Mouse (Mus musculus): ENCODE results near the gene Frmd8. TPM values are rescaled to one million over a fixed set of nuclear protein-coding genes. Genes with fewer than 3 reads are reported as not detected.
A peak's percentile ranks its signal among the peaks of the same experiment; 100 is the strongest.

Frmd8 gene
- polyA plus RNA-seq, 1 experiment from 2014 or later = 9.0 TPM

DNA sequence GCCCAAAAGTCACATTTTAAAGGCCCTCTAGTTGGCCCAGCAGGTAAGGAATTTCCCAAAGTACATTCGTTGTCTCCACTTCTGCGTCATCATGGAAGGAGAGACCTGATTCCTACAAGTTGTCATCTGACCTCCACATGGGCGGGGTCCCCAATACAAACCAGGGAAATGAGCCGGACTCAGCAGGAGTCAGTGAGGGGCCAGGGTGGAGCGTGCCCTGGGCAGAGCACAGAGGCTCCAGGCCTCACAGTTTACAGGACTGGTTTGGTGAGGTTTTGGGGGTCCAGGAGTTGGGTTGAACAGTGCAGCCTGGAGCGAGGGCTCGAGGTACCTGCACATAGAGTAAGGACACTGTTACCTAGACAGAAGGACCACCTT lies 65.4 kb downstream of the Frmd8 start:
- DNase-seq (no peak), ATAC-seq (no peak)
- Histone ChIP-seq H3K4me1 (ENCODE audit: insufficient read depth) (peaks cover 61% of the 10 kb centered on the region), H3K27me3 (ENCODE audit: insufficient read depth, low read length) (no peaks in the 10 kb centered on the region), H3K4me2 (ENCODE audit: low read depth, low read length) (no peak overlapping the region), H3K4me3 (ENCODE audit: low read depth, low read length) (no peak overlapping the region), H3K9ac (replicated peaks) (no peak overlapping the region; the same call in 1 of the 2 replicates), H3K9me3 (ENCODE audit: low read length) (no peaks in the 10 kb centered on the region), H3K27ac (ENCODE audit: low read depth) (peak overlapping the region; percentile 72), H3K36me3 (replicated peaks; ENCODE audit: insufficient read depth, low read length) (no peaks in the 10 kb centered on the region)
- 78% methylated on average over 7 of the region's 7 CpGs for WGBS (ENCODE audit: insufficient replicate concordance)
- no peak for TF ChIP-seq EP300 (IDR thresholded peaks at IDR 0.05; ENCODE audit: low read depth)
- TF ChIP-seq CTCF (IDR thresholded peaks at IDR 0.05; ENCODE audit: low read depth) = no peak

DNA sequence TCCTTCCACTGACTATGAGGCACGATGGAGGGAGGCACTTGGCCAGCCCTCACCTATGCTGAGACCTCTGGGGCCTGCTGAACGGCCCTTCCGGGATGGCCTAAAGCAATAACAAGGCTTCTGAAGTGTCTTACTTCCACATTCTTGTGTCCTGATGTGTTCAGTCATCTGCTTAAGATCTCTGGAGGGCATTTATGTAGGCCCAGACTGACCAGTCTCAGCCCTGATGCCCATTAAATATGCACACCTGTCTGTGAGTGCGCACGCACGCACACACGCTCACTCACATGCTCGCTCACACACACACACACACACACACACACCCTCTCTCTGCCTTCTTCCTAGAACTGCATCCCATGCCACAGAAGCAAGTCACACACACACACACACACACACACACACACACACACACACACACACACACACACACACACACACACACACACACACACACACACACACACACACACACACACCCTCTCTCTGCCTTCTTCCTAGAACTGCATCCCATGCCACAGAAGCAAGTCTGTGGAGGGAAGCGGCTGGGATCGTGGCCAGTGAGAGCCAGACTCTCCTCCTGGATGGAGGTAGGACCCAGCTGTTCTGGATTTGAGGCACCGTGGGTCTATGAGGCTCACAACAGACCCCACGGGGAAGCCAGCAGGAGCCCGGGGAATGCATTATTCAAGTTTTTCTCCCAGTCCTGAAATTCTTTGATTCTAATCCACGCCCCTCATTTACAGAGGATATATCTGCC lies 65.9 kb downstream of the Frmd8 start:
- peaks cover 67% of the 10 kb centered on the region for H3K4me1 ChIP-seq (ENCODE audit: insufficient read depth)
- TF ChIP-seq EP300 (IDR thresholded peaks at IDR 0.05; ENCODE audit: low read depth) (no peak), CTCF (IDR thresholded peaks at IDR 0.05; ENCODE audit: low read depth) (no peak)

DNA sequence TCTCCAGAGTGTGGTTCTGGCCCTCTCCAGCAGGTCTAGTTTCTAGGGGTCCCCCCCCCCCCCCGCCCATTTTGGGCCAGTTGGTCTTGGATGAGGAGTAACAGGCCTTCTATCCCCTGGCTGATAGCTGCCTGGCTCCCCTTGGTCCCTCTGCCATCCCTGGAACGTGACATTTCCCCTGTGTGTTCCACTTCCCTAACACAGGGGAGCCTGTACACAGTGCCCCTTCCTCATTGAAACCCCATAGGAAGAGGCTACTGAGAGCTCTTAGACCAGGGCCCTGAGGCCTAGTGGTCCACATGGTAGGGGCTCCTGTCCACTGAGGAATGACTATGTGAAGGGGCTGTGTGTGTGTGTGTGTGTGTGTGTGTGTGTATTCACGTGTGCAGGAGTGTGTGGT lies 67.3 kb downstream of the Frmd8 start:
- no peak overlapping the region for H3K4me2 ChIP-seq (ENCODE audit: low read depth, low read length)
- no peaks in the 10 kb centered on the region for H3K27me3 ChIP-seq (ENCODE audit: insufficient read depth, low read length)
- no peaks in the 10 kb centered on the region for H3K9me3 ChIP-seq (ENCODE audit: low read length)
- H3K4me1 ChIP-seq (ENCODE audit: insufficient read depth) = peaks cover 69% of the 10 kb centered on the region
- H3K36me3 ChIP-seq (replicated peaks; ENCODE audit: insufficient read depth, low read length) = no peaks in the 10 kb centered on the region
- DNase-seq (no peak), ATAC-seq (no peak)
- 45% methylated on average over 2 of the region's 3 CpGs for WGBS (ENCODE audit: insufficient replicate concordance)
- no peak overlapping the region for H3K4me3 ChIP-seq (ENCODE audit: low read depth, low read length)
- H3K27ac ChIP-seq (ENCODE audit: low read depth) = peak overlapping the region; percentile 98
- no peak overlapping the region for H3K9ac ChIP-seq (replicated peaks)
- no peak for TF ChIP-seq EP300 (IDR thresholded peaks at IDR 0.05; ENCODE audit: low read depth)
- TF ChIP-seq CTCF (IDR thresholded peaks at IDR 0.05; ENCODE audit: low read depth) = no peak

More for the DNA sequence above, 65.9 kb downstream of the Frmd8 start:
- DNase-seq (no peak), ATAC-seq (no peak)
- no peaks in the 10 kb centered on the region for H3K9me3 ChIP-seq (ENCODE audit: low read length)
- 0 out of 2 replicates have a peak overlapping the region, but pooled peaks have one; percentile 6 for H3K9ac ChIP-seq (replicated peaks)
- H3K36me3 ChIP-seq (replicated peaks; ENCODE audit: insufficient read depth, low read length) = no peaks in the 10 kb centered on the region
- H3K4me3 ChIP-seq (ENCODE audit: low read depth, low read length) = no peak overlapping the region
- H3K27ac ChIP-seq (ENCODE audit: low read depth) = peak overlapping the region; percentile 72; the same call in 1 of the 2 replicates
- 78% methylated on average over 14 of the region's 14 CpGs for WGBS (ENCODE audit: insufficient replicate concordance)
- H3K4me2 ChIP-seq (ENCODE audit: low read depth, low read length) = no peak overlapping the region
- no peaks in the 10 kb centered on the region for H3K27me3 ChIP-seq (ENCODE audit: insufficient read depth, low read length)

DNA sequence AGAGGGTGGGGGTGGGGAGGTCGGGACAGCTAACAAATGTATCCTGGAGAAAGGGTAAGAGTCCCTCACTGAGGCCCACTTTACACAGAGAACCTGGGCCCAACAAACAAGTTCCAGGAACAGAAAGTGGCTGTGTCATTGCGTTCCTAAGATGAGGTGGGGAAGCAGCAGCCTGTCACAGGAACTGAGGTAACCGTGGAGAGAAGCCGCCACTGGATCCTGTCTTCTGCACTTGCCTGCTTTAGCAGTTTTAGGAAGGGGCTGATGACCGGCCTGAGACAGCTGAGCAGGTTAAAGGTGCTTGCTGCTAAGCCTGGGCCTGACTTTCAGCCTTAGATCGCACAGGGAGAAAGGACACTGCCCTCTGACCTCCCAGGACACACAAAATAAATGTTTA lies 68.3 kb downstream of the Frmd8 start:
- ATAC-seq (no peak), DNase-seq (peak; percentile 56)
- Histone ChIP-seq H3K4me1 (ENCODE audit: insufficient read depth) (peaks cover 65% of the 10 kb centered on the region), H3K4me3 (ENCODE audit: low read depth, low read length) (no peak overlapping the region), H3K4me2 (ENCODE audit: low read depth, low read length) (peak overlapping the region; percentile 48), H3K9me3 (ENCODE audit: low read length) (no peaks in the 10 kb centered on the region), H3K27ac (ENCODE audit: low read depth) (peak overlapping the region; percentile 98), H3K9ac (replicated peaks) (peak overlapping the region; percentile 56), H3K27me3 (ENCODE audit: insufficient read depth, low read length) (no peaks in the 10 kb centered on the region), H3K36me3 (replicated peaks; ENCODE audit: insufficient read depth, low read length) (no peaks in the 10 kb centered on the region)
- no peak for TF ChIP-seq EP300 (IDR thresholded peaks at IDR 0.05; ENCODE audit: low read depth)
- no peak for TF ChIP-seq CTCF (IDR thresholded peaks at IDR 0.05; ENCODE audit: low read depth)
- 18% methylated on average over 6 of the region's 6 CpGs for WGBS (ENCODE audit: insufficient replicate concordance)

DNA sequence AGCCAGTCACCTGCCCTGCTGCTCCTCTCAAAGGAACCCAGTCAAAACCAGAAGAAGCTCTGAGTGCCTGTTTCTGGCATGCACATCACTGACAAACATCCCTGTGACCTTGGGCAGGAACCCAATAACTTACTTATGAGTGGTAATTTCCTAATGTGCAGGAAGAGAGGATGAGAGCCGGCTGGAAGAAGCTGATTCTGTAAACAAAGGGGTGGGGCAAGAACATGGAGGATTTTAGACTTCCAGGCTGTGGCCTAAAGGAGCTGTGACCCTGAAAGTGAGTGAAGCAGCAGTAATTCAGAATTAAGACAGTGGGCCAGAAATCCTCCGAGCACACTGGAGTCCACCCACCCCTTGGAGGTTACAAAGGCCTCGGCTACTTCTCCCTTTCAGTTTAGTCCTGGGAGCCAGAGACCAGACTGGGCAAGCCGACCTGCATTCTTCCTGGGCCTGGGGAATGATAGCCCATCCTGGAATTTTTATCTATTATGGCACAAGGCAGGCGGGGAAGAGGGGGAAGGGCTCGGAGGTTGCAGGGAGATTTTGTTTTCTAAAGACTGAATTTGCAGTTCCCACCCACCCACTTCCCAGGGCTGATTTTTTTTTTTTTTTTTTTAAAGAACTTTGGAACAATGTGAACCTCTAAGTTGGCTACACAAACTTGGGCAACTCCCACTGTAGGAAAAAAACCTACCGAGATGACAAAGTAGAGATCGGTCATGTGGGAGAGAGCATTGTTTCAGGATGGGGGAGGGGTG lies 68.8 kb downstream of the Frmd8 start:
- no peak for DNase-seq
- H3K9me3 ChIP-seq (ENCODE audit: low read length) = no peaks in the 10 kb centered on the region
- H3K4me3 ChIP-seq (ENCODE audit: low read depth, low read length) = 0 out of 2 replicates have a peak overlapping the region, but pooled peaks have one; percentile 1
- TF ChIP-seq EP300 (IDR thresholded peaks at IDR 0.05; ENCODE audit: low read depth) = peak; percentile 40; the same call in 1 of the 2 replicates
- no peak for TF ChIP-seq CTCF (IDR thresholded peaks at IDR 0.05; ENCODE audit: low read depth)
- H3K4me1 ChIP-seq (ENCODE audit: insufficient read depth) = peaks cover 61% of the 10 kb centered on the region
- no peaks in the 10 kb centered on the region for H3K27me3 ChIP-seq (ENCODE audit: insufficient read depth, low read length)
- peak overlapping the region; percentile 48 for H3K4me2 ChIP-seq (ENCODE audit: low read depth, low read length)
- WGBS (ENCODE audit: insufficient replicate concordance) = 19% methylated on average over 8 of the region's 8 CpGs
- ATAC-seq = no peak
- peaks cover under 1% of the 10 kb centered on the region; the same call in 1 of the 2 replicates for H3K36me3 ChIP-seq (replicated peaks; ENCODE audit: insufficient read depth, low read length)
- peak overlapping the region; percentile 56 for H3K9ac ChIP-seq (replicated peaks)
- H3K27ac ChIP-seq (ENCODE audit: low read depth) = peak overlapping the region; percentile 98

DNA sequence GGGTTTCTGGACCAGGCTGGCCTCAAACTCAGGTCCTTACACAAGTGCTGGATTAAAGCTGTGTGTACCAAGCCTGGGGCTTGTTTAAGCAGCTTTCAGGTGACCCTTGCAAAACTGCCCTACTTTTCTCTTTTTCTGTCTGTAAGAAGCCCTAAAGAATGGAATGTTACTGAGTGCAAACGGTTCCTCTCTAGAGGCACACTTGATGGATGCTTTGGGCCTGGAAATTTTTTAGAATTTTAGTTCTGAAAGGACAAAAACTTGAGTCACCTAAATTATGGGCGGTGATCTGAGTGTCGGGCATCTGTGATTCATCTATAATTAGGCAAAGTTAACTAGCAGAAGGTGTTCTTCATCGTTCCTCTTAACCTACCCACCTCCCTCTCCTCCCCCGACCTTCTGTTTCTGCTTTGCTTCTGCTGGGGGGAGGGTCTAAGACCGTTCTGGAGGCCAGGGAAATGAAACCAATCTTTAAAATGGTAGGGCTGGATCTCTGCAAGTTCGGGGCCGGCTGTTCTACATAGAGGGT lies 70.6 kb downstream of the Frmd8 start:
- no peaks in the 10 kb centered on the region for H3K27me3 ChIP-seq (ENCODE audit: insufficient read depth, low read length)
- peaks cover 17% of the 10 kb centered on the region for H3K36me3 ChIP-seq (replicated peaks; ENCODE audit: insufficient read depth, low read length)
- no peaks in the 10 kb centered on the region for H3K9me3 ChIP-seq (ENCODE audit: low read length)
- TF ChIP-seq EP300 (IDR thresholded peaks at IDR 0.05; ENCODE audit: low read depth) (no peak), CTCF (IDR thresholded peaks at IDR 0.05; ENCODE audit: low read depth) (no peak)
- peaks cover 43% of the 10 kb centered on the region for H3K4me1 ChIP-seq (ENCODE audit: insufficient read depth)
- H3K4me3 ChIP-seq (ENCODE audit: low read depth, low read length) = peak overlapping the region; percentile 84; the same call in 1 of the 2 replicates
- no peak for ATAC-seq
- peak overlapping the region; percentile 98 for H3K27ac ChIP-seq (ENCODE audit: low read depth)
- peak overlapping the region; percentile 95 for H3K9ac ChIP-seq (replicated peaks)
- DNase-seq = no peak
- 35% methylated on average over 8 of the region's 8 CpGs for WGBS (ENCODE audit: insufficient replicate concordance)
- H3K4me2 ChIP-seq (ENCODE audit: low read depth, low read length) = peak overlapping the region; percentile 73

All from liver, postnatal 0 days (tissue).